Mouse (Mus musculus): ENCODE results near the gene Ak4.

GRCm38 (mm10) chr4:101470543-101470942 is 51.5 kb downstream of the Ak4 start:
- TF ChIP-seq CTCF (IDR thresholded peaks at IDR 0.05; ENCODE audit: low read depth, low read length) (peak; percentile 27), POLR2A (IDR thresholded peaks at IDR 0.05; ENCODE audit: extremely low read depth, insufficient read depth, low read length) (no peak)
